Mouse (Mus musculus): ENCODE measurements at regions not wholly inside any gene's neighbourhood (a gene's known extent, or its start where the extent isn't known, plus 50 kb on each side); places are given as distances from the start of the nearest gene placed in this dataset.

DNA sequence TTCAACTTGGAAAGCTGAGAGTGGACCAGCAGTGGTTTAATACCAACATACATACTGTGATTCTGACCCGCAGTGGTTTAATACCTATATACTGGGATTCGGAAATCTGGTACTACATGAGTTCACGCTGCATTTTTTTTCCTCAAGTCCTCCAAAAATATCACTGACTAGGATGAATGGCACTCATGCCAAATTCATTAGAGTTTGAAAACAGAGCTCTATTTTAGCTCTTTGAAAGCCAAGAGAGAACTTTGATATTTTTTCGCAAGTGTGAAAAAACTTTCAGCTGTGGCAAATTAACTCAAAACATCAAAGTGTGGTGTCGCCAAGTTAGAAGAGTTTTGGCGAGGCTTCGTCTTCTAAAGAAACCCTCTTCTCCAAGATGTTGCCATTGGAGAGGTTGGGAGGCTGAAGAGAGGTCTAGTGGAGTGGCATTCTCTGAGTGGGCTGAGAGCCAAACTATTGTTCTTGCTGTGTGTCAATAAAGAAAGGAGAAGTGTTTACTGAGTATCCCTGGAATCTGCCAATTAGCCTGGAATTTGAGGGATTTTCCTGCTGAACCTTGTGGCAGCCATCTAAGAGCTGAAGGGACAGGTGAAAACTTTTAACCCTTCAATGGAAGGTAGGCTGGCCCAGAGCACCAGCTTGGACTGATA lies 81.6 kb upstream of the Lifr start:
- Histone ChIP-seq H3K27me3 (replicated peaks; ENCODE audit: control insufficient read depth, insufficient read depth, low read length) (peaks cover 57% of the 10 kb centered on the region), H3K27ac (ENCODE audit: low read depth, low read length) (no peak overlapping the region), H3K9ac (ENCODE audit: low read depth, low read length) (no peak overlapping the region), H3K9me3 (ENCODE audit: control insufficient read depth) (peaks cover 13% of the 10 kb centered on the region; the same call in 1 of the 2 replicates), H3K4me2 (replicated peaks; ENCODE audit: low read depth) (no peak overlapping the region), H3K4me3 (ENCODE audit: low read depth, low read length) (no peak overlapping the region), H3K4me1 (replicated peaks; ENCODE audit: control insufficient read depth, insufficient read depth, low read length) (no peaks in the 10 kb centered on the region), H3K36me3 (ENCODE audit: control insufficient read depth, insufficient read depth) (no peaks in the 10 kb centered on the region)
- ATAC-seq = no peak
- WGBS = 86% methylated on average over 7 of the region's 7 CpGs
- TF ChIP-seq CTCF (IDR thresholded peaks at IDR 0.05; ENCODE audit: low read depth) = no peak

DNA sequence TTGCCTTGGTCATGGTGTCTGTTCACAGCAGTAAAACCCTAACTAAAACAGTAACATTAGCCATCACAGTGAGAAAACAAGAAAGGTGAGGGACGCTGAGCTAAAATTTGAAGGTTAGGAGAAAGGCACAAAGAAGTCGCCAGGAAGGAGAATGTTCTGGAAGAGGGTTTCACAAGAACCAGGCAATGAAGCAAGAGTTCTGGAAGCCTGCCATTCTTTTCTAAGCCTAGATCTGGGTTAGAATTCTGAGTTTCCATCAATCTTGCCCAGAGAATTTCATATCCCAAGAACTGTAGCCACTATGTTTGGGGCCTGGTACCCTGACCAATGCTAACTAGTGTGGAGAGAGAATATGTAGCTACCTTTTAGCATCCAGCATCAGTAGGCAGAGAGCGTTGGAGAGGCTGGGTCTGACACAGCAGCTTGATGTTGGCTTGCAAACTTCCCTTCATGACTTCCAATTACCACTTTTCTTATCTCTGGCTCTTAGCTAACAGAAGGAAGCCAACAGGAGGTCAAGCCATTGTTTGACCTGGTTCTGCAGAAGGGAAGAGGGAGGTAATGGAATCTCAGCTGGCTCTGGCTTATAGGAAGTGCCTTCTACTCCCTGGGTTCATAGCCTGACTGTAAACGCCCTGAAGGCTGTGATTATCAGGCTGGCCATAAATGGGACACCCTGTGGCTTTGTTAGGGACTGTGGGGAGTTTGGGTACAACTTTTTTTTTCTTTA lies 79.3 kb upstream of the Lifr start:
- Histone ChIP-seq H3K36me3 (ENCODE audit: control insufficient read depth, insufficient read depth) (no peaks in the 10 kb centered on the region), H3K4me1 (replicated peaks; ENCODE audit: control insufficient read depth, insufficient read depth, low read length) (peaks cover 6% of the 10 kb centered on the region; the same call in 1 of the 2 replicates), H3K4me2 (replicated peaks; ENCODE audit: low read depth) (no peak overlapping the region), H3K27ac (ENCODE audit: low read depth, low read length) (no peak overlapping the region), H3K4me3 (ENCODE audit: low read depth, low read length) (no peak overlapping the region), H3K27me3 (replicated peaks; ENCODE audit: control insufficient read depth, insufficient read depth, low read length) (peaks cover 67% of the 10 kb centered on the region), H3K9ac (ENCODE audit: low read depth, low read length) (no peak overlapping the region), H3K9me3 (ENCODE audit: control insufficient read depth) (peaks cover 13% of the 10 kb centered on the region; the same call in 1 of the 2 replicates)
- WGBS = 75% methylated on average over 4 of the region's 4 CpGs
- TF ChIP-seq CTCF (IDR thresholded peaks at IDR 0.05; ENCODE audit: low read depth) = no peak
- ATAC-seq = no peak

DNA sequence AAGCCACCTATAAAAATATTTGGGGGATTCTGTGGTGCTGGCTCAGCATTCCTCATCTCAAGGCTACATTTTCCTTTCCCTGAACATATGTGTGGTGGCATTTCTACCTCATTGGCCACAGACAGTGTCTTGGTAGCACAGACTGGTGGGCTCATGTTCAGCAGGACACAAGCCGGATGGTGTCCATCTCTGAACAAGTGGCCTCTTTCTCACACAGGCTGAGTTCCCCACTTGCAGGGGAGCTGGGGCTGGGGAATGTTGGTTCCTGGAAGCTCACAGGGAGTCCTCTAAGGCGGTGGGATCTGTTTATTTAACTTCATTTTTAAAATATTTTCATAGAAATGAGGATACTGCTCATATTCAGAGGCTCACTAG lies 78.7 kb upstream of the Lifr start:
- no peak for ATAC-seq
- Histone ChIP-seq H3K4me1 (replicated peaks; ENCODE audit: control insufficient read depth, insufficient read depth, low read length) (peaks cover 6% of the 10 kb centered on the region; the same call in 1 of the 2 replicates), H3K9ac (ENCODE audit: low read depth, low read length) (no peak overlapping the region), H3K36me3 (ENCODE audit: control insufficient read depth, insufficient read depth) (no peaks in the 10 kb centered on the region), H3K4me2 (replicated peaks; ENCODE audit: low read depth) (no peak overlapping the region), H3K27ac (ENCODE audit: low read depth, low read length) (no peak overlapping the region), H3K4me3 (ENCODE audit: low read depth, low read length) (no peak overlapping the region), H3K27me3 (replicated peaks; ENCODE audit: control insufficient read depth, insufficient read depth, low read length) (peaks cover 67% of the 10 kb centered on the region), H3K9me3 (ENCODE audit: control insufficient read depth) (peaks cover 13% of the 10 kb centered on the region; the same call in 1 of the 2 replicates)
- TF ChIP-seq CTCF (IDR thresholded peaks at IDR 0.05; ENCODE audit: low read depth) = no peak
- 63% methylated on average over 2 of the region's 2 CpGs for WGBS

DNA sequence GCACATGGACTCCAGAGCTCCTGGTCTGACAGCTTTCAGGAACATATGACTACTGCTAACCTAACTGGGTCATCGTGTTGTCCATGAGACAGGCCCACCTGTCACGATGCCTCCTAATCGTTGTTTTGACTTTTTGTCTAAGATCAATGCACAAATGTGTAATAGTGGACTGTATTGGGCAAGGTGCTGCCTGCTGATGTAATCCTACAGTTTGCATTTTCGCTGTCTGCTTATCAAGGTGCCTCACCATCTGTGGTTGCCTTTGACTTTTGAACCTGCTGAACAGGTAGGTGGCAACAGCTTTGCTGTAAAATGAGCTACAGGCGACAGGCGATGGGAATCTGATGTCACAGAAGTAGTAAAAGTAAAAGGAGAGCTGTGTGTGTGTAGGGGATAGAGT lies 78.0 kb upstream of the Lifr start:
- TF ChIP-seq CTCF (IDR thresholded peaks at IDR 0.05; ENCODE audit: low read depth) = no peak
- 64% methylated on average over 6 of the region's 6 CpGs for WGBS
- no peak overlapping the region for H3K4me3 ChIP-seq (ENCODE audit: low read depth, low read length)
- peaks cover 6% of the 10 kb centered on the region; the same call in 1 of the 2 replicates for H3K4me1 ChIP-seq (replicated peaks; ENCODE audit: control insufficient read depth, insufficient read depth, low read length)
- H3K27ac ChIP-seq (ENCODE audit: low read depth, low read length) = no peak overlapping the region
- H3K9me3 ChIP-seq (ENCODE audit: control insufficient read depth) = peaks cover 13% of the 10 kb centered on the region; the same call in 1 of the 2 replicates
- H3K36me3 ChIP-seq (ENCODE audit: control insufficient read depth, insufficient read depth) = no peaks in the 10 kb centered on the region
- H3K4me2 ChIP-seq (replicated peaks; ENCODE audit: low read depth) = no peak overlapping the region
- no peak overlapping the region for H3K9ac ChIP-seq (ENCODE audit: low read depth, low read length)
- ATAC-seq = no peak
- peaks cover 65% of the 10 kb centered on the region for H3K27me3 ChIP-seq (replicated peaks; ENCODE audit: control insufficient read depth, insufficient read depth, low read length)

DNA sequence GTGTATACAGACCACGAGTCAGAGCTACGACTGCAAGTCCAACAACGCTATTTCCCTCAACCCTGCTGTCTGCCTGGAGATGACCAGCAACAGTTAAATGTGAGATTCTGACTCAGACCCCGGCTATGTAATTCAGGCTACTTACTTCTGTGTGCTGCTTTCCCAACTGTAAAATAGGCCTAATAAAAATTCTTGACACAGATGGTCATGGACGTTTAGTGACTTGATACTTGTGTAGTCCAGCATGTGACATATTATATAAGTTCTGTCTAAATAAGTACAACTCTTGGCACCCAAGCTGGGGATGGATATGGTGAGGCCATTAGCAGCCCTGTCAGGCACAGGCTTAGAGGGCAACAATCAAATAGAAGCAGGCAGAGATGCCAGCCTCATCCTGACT lies 77.4 kb upstream of the Lifr start:
- TF ChIP-seq CTCF (IDR thresholded peaks at IDR 0.05; ENCODE audit: low read depth) = no peak
- Histone ChIP-seq H3K4me3 (ENCODE audit: low read depth, low read length) (no peak overlapping the region), H3K4me1 (replicated peaks; ENCODE audit: control insufficient read depth, insufficient read depth, low read length) (peaks cover 6% of the 10 kb centered on the region; the same call in 1 of the 2 replicates), H3K9ac (ENCODE audit: low read depth, low read length) (no peak overlapping the region), H3K36me3 (ENCODE audit: control insufficient read depth, insufficient read depth) (no peaks in the 10 kb centered on the region), H3K27ac (ENCODE audit: low read depth, low read length) (no peak overlapping the region), H3K9me3 (ENCODE audit: control insufficient read depth) (peaks cover 13% of the 10 kb centered on the region; the same call in 1 of the 2 replicates), H3K27me3 (replicated peaks; ENCODE audit: control insufficient read depth, insufficient read depth, low read length) (peaks cover 71% of the 10 kb centered on the region), H3K4me2 (replicated peaks; ENCODE audit: low read depth) (no peak overlapping the region)
- no peak for ATAC-seq
- 41% methylated on average over 5 of the region's 5 CpGs for WGBS

DNA sequence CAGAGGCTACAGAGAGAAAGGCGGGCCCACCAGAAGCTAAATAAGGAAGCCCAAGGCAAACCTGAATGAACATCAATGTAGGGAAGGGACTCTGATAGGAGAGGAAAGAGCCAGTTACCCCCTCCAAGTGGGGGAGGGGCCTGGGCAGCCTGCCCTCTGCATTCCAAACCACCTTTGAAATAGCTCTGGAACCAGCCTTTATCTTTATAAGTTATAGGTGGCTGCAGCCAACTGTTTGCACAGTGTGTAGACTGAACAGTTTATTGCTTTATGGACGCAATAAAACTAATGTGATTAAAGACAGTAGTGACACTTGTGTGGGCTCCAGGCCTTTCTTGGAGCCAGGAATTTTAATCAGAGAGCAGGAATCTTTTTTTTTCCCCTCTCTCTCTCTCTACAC lies 75.4 kb upstream of the Lifr start:
- H3K9ac ChIP-seq (ENCODE audit: low read depth, low read length) = no peak overlapping the region
- no peak overlapping the region for H3K4me3 ChIP-seq (ENCODE audit: low read depth, low read length)
- H3K4me1 ChIP-seq (replicated peaks; ENCODE audit: control insufficient read depth, insufficient read depth, low read length) = peaks cover 6% of the 10 kb centered on the region; the same call in 1 of the 2 replicates
- no peak for TF ChIP-seq CTCF (IDR thresholded peaks at IDR 0.05; ENCODE audit: low read depth)
- peaks cover 75% of the 10 kb centered on the region for H3K27me3 ChIP-seq (replicated peaks; ENCODE audit: control insufficient read depth, insufficient read depth, low read length)
- ATAC-seq = peak; percentile 83
- H3K9me3 ChIP-seq (ENCODE audit: control insufficient read depth) = peaks cover 12% of the 10 kb centered on the region; the same call in 1 of the 2 replicates
- H3K36me3 ChIP-seq (ENCODE audit: control insufficient read depth, insufficient read depth) = no peaks in the 10 kb centered on the region
- 23% methylated on average over 2 of the region's 2 CpGs for WGBS
- H3K4me2 ChIP-seq (replicated peaks; ENCODE audit: low read depth) = no peak overlapping the region
- no peak overlapping the region for H3K27ac ChIP-seq (ENCODE audit: low read depth, low read length)

Measured in intestine, postnatal 0 days (tissue).